Mouse (Mus musculus): ENCODE data around the gene Borcs5. TPM values are rescaled to one million over a fixed set of nuclear protein-coding genes. Genes with fewer than 3 reads are reported as not detected.
A peak's percentile ranks its signal among the peaks of the same experiment; 100 is the strongest.

Borcs5 gene
- polyA plus RNA-seq, 1 experiment, result 8.8 TPM

GRCm38 (mm10) chr6:134748126-134748525 is 108.8 kb downstream of the Borcs5 start:
- H3K36me3 ChIP-seq (ENCODE audit: control insufficient read depth, insufficient read depth), result no peaks in the 10 kb centered on the region
- no peaks in the 10 kb centered on the region for H3K27me3 ChIP-seq (ENCODE audit: control insufficient read depth, insufficient read depth, insufficient read length)
- TF ChIP-seq POLR2AphosphoS2 (IDR thresholded peaks at IDR 0.05; ENCODE audit: insufficient read length, low read depth) (no peak), MYOG (IDR thresholded peaks at IDR 0.05; ENCODE audit: control insufficient read depth in 1 of 3, insufficient read depth in 1 of 3, insufficient read length in 2 of 3, low read depth in 2 of 3) (no peak), MAX (IDR thresholded peaks at IDR 0.05; ENCODE audit: low read depth) (no peak), E2F4 (IDR thresholded peaks at IDR 0.05; ENCODE audit: insufficient read depth) (no peak), POLR2A (IDR thresholded peaks at IDR 0.05; ENCODE audit: insufficient read length, low read depth) (no peak), CEBPB (IDR thresholded peaks at IDR 0.05; ENCODE audit: insufficient read depth, poor library complexity, severe bottlenecking) (no peak), REST (IDR thresholded peaks at IDR 0.05; ENCODE audit: insufficient read depth, insufficient read length) (no peak), TCF12 (IDR thresholded peaks at IDR 0.05; ENCODE audit: insufficient read depth, poor library complexity, severe bottlenecking) (no peak), SRF (IDR thresholded peaks at IDR 0.05; ENCODE audit: control insufficient read depth, insufficient read length, low read depth) (no peak), USF1 (IDR thresholded peaks at IDR 0.05; ENCODE audit: low read depth) (no peak), MYOD1 (IDR thresholded peaks at IDR 0.05; ENCODE audit: control insufficient read depth in 1 of 3, insufficient read length in 2 of 3, low read depth in 2 of 3) (no peak), TCF3 (IDR thresholded peaks at IDR 0.05; ENCODE audit: insufficient read length, low read depth) (no peak)
- peaks cover 5% of the 10 kb centered on the region for H3K79me2 ChIP-seq (ENCODE audit: control insufficient read depth, insufficient read depth)
- no peak overlapping the region for H3ac ChIP-seq (ENCODE audit: control insufficient read depth, insufficient read length)
- no peak overlapping the region for H3K4me2 ChIP-seq (ENCODE audit: low read depth)
- no peak overlapping the region for H3K4me3 ChIP-seq

- H3K4me2 ChIP-seq (ENCODE audit: low read depth), result no peak overlapping the region
- no peak for TF ChIP-seq SRF (IDR thresholded peaks at IDR 0.05; ENCODE audit: control insufficient read depth, insufficient read length, low read depth)
- no peak for TF ChIP-seq TCF3 (IDR thresholded peaks at IDR 0.05; ENCODE audit: insufficient read length, low read depth)
- no peak for TF ChIP-seq POLR2AphosphoS2 (IDR thresholded peaks at IDR 0.05; ENCODE audit: insufficient read length, low read depth)
- TF ChIP-seq MAX (IDR thresholded peaks at IDR 0.05; ENCODE audit: low read depth), result no peak
- no peak for TF ChIP-seq E2F4 (IDR thresholded peaks at IDR 0.05; ENCODE audit: insufficient read depth)
- no peak for TF ChIP-seq REST (IDR thresholded peaks at IDR 0.05; ENCODE audit: insufficient read depth, insufficient read length)
- TF ChIP-seq MYOG (IDR thresholded peaks at IDR 0.05; ENCODE audit: control insufficient read depth in 1 of 3, insufficient read depth in 1 of 3, insufficient read length in 2 of 3, low read depth in 2 of 3), result no peak
- no peak for TF ChIP-seq CEBPB (IDR thresholded peaks at IDR 0.05; ENCODE audit: insufficient read depth, poor library complexity, severe bottlenecking)
- TF ChIP-seq POLR2A (IDR thresholded peaks at IDR 0.05; ENCODE audit: insufficient read length, low read depth), result no peak
- TF ChIP-seq USF1 (IDR thresholded peaks at IDR 0.05; ENCODE audit: low read depth), result no peak
- no peak for TF ChIP-seq MYOD1 (IDR thresholded peaks at IDR 0.05; ENCODE audit: control insufficient read depth in 1 of 3, insufficient read length in 2 of 3, low read depth in 2 of 3)
- no peak for TF ChIP-seq TCF12 (IDR thresholded peaks at IDR 0.05; ENCODE audit: insufficient read depth, poor library complexity, severe bottlenecking)
- H3K4me3 ChIP-seq, result no peak overlapping the region
- peaks cover under 1% of the 10 kb centered on the region for H3K36me3 ChIP-seq (ENCODE audit: control insufficient read depth, insufficient read depth)
- H3K27me3 ChIP-seq (ENCODE audit: control insufficient read depth, insufficient read depth, insufficient read length), result no peaks in the 10 kb centered on the region
- H3ac ChIP-seq (ENCODE audit: control insufficient read depth, insufficient read length), result no peak overlapping the region
- peaks cover 5% of the 10 kb centered on the region for H3K79me2 ChIP-seq (ENCODE audit: control insufficient read depth, insufficient read depth)
Measured at GRCm38 (mm10) chr6:134751087-134751486, 111.8 kb downstream of the Borcs5 start.

- Histone ChIP-seq H3K36me3 (ENCODE audit: control insufficient read depth, insufficient read depth) (peaks cover 3% of the 10 kb centered on the region), H3K79me2 (ENCODE audit: control insufficient read depth, insufficient read depth) (peaks cover 5% of the 10 kb centered on the region), H3K4me2 (ENCODE audit: low read depth) (no peak overlapping the region), H3K4me3 (no peak overlapping the region), H3ac (ENCODE audit: control insufficient read depth, insufficient read length) (no peak overlapping the region), H3K27me3 (ENCODE audit: control insufficient read depth, insufficient read depth, insufficient read length) (no peaks in the 10 kb centered on the region)
- TF ChIP-seq REST (IDR thresholded peaks at IDR 0.05; ENCODE audit: insufficient read depth, insufficient read length) (no peak), POLR2AphosphoS2 (IDR thresholded peaks at IDR 0.05; ENCODE audit: insufficient read length, low read depth) (no peak), MYOD1 (IDR thresholded peaks at IDR 0.05; ENCODE audit: control insufficient read depth in 1 of 3, insufficient read length in 2 of 3, low read depth in 2 of 3) (no peak), E2F4 (IDR thresholded peaks at IDR 0.05; ENCODE audit: insufficient read depth) (no peak), USF1 (IDR thresholded peaks at IDR 0.05; ENCODE audit: low read depth) (no peak), MYOG (IDR thresholded peaks at IDR 0.05; ENCODE audit: control insufficient read depth in 1 of 3, insufficient read depth in 1 of 3, insufficient read length in 2 of 3, low read depth in 2 of 3) (no peak), MAX (IDR thresholded peaks at IDR 0.05; ENCODE audit: low read depth) (no peak), TCF12 (IDR thresholded peaks at IDR 0.05; ENCODE audit: insufficient read depth, poor library complexity, severe bottlenecking) (no peak), SRF (IDR thresholded peaks at IDR 0.05; ENCODE audit: control insufficient read depth, insufficient read length, low read depth) (no peak), CEBPB (IDR thresholded peaks at IDR 0.05; ENCODE audit: insufficient read depth, poor library complexity, severe bottlenecking) (no peak), POLR2A (IDR thresholded peaks at IDR 0.05; ENCODE audit: insufficient read length, low read depth) (no peak), TCF3 (IDR thresholded peaks at IDR 0.05; ENCODE audit: insufficient read length, low read depth) (no peak)
Measured at GRCm38 (mm10) chr6:134751883-134752647, 112.8 kb downstream of the Borcs5 start.

GRCm38 (mm10) chr6:134753412-134753811 is 114.1 kb downstream of the Borcs5 start:
- Histone ChIP-seq H3K36me3 (ENCODE audit: control insufficient read depth, insufficient read depth) (peaks cover 3% of the 10 kb centered on the region), H3K27me3 (ENCODE audit: control insufficient read depth, insufficient read depth, insufficient read length) (no peaks in the 10 kb centered on the region)
- TF ChIP-seq MAX (IDR thresholded peaks at IDR 0.05; ENCODE audit: low read depth) (no peak), USF1 (IDR thresholded peaks at IDR 0.05; ENCODE audit: low read depth) (no peak), REST (IDR thresholded peaks at IDR 0.05; ENCODE audit: insufficient read depth, insufficient read length) (no peak), TCF3 (IDR thresholded peaks at IDR 0.05; ENCODE audit: insufficient read length, low read depth) (no peak), POLR2AphosphoS2 (IDR thresholded peaks at IDR 0.05; ENCODE audit: insufficient read length, low read depth) (no peak), E2F4 (IDR thresholded peaks at IDR 0.05; ENCODE audit: insufficient read depth) (no peak)

More at GRCm38 (mm10) chr6:134753412-134753811, 114.1 kb downstream of the Borcs5 start:
- H3K4me2 ChIP-seq (ENCODE audit: low read depth), result peak overlapping the region; percentile 8
- H3K4me3 ChIP-seq, result no peak overlapping the region
- no peak overlapping the region for H3ac ChIP-seq (ENCODE audit: control insufficient read depth, insufficient read length)
- peaks cover 5% of the 10 kb centered on the region for H3K79me2 ChIP-seq (ENCODE audit: control insufficient read depth, insufficient read depth)

Data from myocyte (in vitro differentiated cells).